ENCODE assay signal across 24 mouse cellular contexts in genomic region chr7:128276051-128276450, GRCm38 (mm10). TPM values are rescaled to one million over a fixed set of nuclear protein-coding genes. Genes with fewer than 3 reads are reported as not detected.
"Had no signal": no experiment of that assay in that cellular context is flagged by ENCODE, and none has a peak within 500 bp of the region (broad histone marks: within the 10 kb centered on the region; RNA-seq: fewer than 3 reads in every experiment).

No protein-coding gene starts in this region.

- H3K9me3 ChIP-seq: kidney, embryonic 15.5 days; liver, embryonic 15.5 days; lung, embryonic 15.5 days; megakaryocyte, embryonic 14.5 days; midbrain, embryonic 10.5 days had no signal

- H3K4me3 ChIP-seq: kidney, embryonic 15.5 days; left cerebral cortex, adult 2 months; liver, embryonic 15.5 days; lung, embryonic 15.5 days; megakaryocyte, embryonic 14.5 days; midbrain, embryonic 10.5 days had no signal

- DNase-seq: kidney, postnatal 10 days; kidney, postnatal 36 days; layer of hippocampus, postnatal 36 days; lung, adult 18-20 months; lung, postnatal 10 days; lung, postnatal 36 days; midbrain, embryonic 14.5 days; thymus, adult 18-20 months; thymus, postnatal 36 days had no signal

- H3K4me1 ChIP-seq: kidney, embryonic 15.5 days; lung, embryonic 15.5 days; megakaryocyte, embryonic 14.5 days had no signal

- H3K27me3 ChIP-seq: kidney, embryonic 15.5 days; liver, embryonic 15.5 days; lung, embryonic 15.5 days; megakaryocyte, embryonic 14.5 days had no signal

- H3K27ac ChIP-seq: kidney, embryonic 15.5 days; left cerebral cortex, adult 2 months; liver, embryonic 15.5 days; lung, embryonic 15.5 days; midbrain, embryonic 10.5 days had no signal

RNA-seq across cellular contexts. Expression of gene Slc5a2, which starts 10.6 kb away (rescaled TPM):
- total RNA-seq: layer of hippocampus, adult 8-10 months; layer of hippocampus, postnatal 10 days; layer of hippocampus, postnatal 36 days; left cerebral cortex, adult 2 months; left cerebral cortex, postnatal 10 days; left cerebral cortex, postnatal 36 days; liver, adult 2 months; midbrain, postnatal 0 days had no signal
- polyA plus RNA-seq: limb, embryonic 11.5 days; liver, adult 2 months; midbrain, embryonic 14.5 days; midbrain, postnatal 0 days; neural tube, embryonic 14.5 days; small intestine, adult 2 months had no signal
